Mouse (Mus musculus) hematopoietic stem cell, adult 5-6 weeks (primary cell): Measurements from ENCODE around the gene Dclk1. TPM values are rescaled to one million over a fixed set of nuclear protein-coding genes. Genes with fewer than 3 reads are reported as not detected.
A peak's percentile ranks its signal among the peaks of the same experiment; 100 is the strongest.

Experiments
- ATAC-seq, 2 experiments: fragments of 125-278 bp in 1 of 2; replicated peaks in 1 of 2; 2 replicates each; pipeline ENCODE4 v1.8.0; 2016 to 2017; ENCODE audit warnings: inconsistent platforms in 2 of 2, mild to moderate bottlenecking in 2 of 2, moderate number of reproducible peaks in 2 of 2, low read depth in 1 of 2, moderate TSS enrichment in 1 of 2; ENCODE audit not compliant: low FRiP score in 2 of 2, poor library complexity in 2 of 2, severe bottlenecking in 2 of 2, insufficient read depth in 1 of 2, low TSS enrichment in 1 of 2
- total RNA-seq: library from RNA; stranded (forward); fragments of 172-1452, 232-1000 nt; gene quantifications from 2 replicates; pipeline ENCODE4 v1.2.3, GENCODE M21; 2017

Gene Dclk1
- total RNA-seq, 1 experiment from 2014 or later: not detected

DNA sequence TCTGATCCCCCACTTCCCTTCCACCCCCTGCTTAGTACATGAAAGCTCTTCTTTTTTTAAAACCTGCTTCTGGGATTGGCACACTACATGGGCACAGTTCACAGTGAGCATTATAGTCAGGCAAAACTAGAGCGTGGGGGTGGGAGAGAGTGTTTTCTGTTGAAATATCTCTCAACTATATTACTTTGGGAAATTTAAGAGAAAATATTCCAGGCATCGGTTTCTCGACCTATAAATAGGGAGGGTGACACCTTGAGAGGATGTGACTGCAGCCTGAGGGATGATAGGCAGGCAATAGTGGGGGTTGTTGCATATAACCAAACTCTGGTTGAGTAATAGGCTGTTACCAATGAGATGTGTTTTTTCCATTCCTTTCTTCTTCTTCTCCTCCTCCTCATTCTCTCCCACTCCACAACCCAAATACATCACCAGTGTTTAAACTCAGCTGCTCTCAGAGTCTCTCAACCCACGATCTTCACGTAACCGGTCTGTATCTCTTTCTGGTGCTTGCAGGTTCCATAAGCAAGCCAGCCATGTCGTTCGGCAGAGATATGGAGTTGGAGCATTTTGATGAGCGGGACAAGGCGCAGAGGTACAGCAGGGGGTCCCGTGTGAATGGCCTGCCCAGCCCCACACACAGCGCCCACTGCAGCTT, 4.6 kb downstream of the Dclk1 start:
- ATAC-seq: no peak

GRCm38 (mm10) chr3:55248048-55248447, 5.9 kb downstream of the Dclk1 start:
- no peak for ATAC-seq

GRCm38 (mm10) chr3:55248508-55248907, 6.3 kb downstream of the Dclk1 start:
- ATAC-seq: no peak

GRCm38 (mm10) chr3:55250631-55251030, 8.5 kb downstream of the Dclk1 start:
- no peak for ATAC-seq

DNA sequence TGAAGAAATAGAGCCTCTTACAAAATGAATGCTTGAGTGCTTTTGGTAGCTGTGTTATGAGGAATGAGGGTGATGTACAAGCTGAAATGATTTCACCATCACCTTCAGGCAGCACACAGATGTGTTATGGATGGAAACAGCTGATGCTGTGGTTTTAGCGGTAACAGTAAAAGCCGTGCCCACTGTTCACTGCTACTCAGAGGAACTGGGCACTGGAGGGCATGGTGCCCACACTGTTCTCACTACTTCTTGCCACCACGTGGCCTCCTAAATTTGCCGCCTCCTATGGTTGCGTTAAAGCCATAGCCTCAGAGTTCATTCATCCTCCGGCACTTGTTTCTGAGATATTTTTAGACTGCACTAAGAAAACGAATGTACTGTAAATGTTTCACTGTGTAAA, 18.0 kb downstream of the Dclk1 start:
- ATAC-seq: peak; percentile 87 to 94

DNA sequence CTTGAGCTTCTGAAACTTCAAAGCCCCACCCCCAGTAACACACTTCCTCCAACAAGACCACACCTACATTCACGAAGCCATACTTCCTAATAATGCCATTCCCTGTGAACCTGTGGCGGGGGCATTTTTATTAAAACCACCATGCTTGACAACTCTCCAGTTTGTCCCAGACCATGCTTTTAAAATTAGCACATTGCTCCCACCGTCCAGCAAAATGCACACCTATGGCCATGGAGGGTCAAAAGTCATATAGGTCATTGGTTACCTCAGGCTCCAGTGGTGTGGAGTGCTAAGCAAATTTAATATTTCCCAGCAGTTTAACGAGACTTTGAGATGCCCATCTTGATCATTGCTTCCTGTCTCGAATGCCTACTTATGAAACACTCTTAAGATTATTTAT, 23.9 kb downstream of the Dclk1 start:
- no peak for ATAC-seq

GRCm38 (mm10) chr3:55269802-55270201, 27.6 kb downstream of the Dclk1 start:
- ATAC-seq: no peak

DNA sequence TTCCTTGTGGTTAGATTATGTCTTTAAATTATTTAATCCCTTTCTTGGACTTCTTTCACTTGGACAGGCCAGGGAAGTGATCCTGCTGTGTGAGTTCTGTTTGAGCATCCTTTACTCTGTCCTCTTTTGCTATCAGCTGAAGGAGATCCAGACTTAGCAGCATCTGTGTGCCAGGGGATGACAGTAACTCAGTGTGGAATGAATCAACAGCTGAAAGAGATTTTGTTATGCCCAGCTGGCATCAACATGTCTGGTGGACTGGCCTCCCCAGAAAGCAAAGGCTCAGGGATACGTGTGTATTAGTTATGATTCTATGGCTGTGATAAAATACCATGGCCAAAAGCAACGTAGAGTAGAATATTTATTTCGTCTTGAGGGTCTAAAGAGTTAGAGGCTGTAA, 28.2 kb downstream of the Dclk1 start:
- no peak for ATAC-seq

GRCm38 (mm10) chr3:55270920-55271319, 28.8 kb downstream of the Dclk1 start:
- no peak for ATAC-seq

DNA sequence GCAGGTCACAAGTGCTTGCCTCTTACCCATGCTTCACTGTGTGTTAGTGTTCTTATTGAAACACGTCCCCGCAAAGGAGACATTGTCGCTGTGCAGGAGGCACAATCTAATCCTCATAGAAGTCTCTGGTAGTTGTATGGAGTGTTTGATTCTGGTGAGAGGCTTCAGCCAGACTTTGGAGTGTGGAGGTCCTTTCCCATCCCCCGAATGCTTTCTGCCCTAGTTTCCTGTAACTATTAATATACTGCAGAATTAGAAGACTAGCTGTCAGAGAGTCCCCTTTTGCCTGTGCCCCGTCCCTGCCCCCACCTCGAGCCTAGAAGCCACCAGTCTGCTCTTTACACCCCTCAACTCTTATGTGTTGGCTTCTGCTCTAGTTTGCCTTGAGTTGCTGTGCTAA, 30.4 kb downstream of the Dclk1 start:
- no peak for ATAC-seq

GRCm38 (mm10) chr3:55276446-55276845, 34.3 kb downstream of the Dclk1 start:
- ATAC-seq: no peak

DNA sequence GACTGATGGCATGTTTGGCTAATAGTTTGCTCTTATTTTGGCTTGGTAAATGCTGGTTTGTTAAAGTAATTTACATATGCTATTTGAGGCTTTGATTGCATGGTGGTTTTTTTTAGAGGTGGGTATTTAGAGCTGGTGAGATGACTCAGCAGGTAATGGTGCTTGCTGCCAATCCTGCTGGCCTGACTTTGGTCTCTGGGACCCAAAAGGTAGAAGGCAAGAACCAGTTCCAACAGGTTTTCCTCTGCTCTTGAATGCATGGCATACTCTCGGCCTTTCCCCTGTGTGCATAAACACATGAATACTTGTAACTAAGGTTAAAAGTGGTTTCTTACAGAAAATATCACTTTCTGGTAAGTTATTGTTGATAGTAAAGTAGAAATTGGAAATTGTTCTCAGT, 34.7 kb downstream of the Dclk1 start:
- ATAC-seq: no peak

DNA sequence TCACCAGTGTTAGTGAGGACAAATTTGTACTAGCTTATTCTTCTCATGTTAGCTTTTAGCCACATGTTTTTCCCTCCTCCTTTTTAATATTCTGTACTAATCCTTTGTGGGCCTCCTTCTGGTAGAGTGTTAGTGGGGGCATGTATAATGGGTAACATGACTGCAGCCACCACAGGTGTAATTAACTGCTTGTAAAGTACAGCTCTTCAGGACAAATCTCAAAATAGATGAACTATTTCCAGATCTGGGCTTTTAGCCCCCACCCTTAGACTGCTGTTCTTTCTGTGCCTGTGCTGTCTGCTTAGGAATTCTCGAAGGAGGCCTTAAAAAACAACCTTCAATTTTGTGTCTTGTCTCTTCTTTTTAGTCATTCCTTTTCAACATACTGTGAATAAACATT, 35.7 kb downstream of the Dclk1 start:
- ATAC-seq: no peak

GRCm38 (mm10) chr3:55279923-55280322, 37.8 kb downstream of the Dclk1 start:
- ATAC-seq: no peak

DNA sequence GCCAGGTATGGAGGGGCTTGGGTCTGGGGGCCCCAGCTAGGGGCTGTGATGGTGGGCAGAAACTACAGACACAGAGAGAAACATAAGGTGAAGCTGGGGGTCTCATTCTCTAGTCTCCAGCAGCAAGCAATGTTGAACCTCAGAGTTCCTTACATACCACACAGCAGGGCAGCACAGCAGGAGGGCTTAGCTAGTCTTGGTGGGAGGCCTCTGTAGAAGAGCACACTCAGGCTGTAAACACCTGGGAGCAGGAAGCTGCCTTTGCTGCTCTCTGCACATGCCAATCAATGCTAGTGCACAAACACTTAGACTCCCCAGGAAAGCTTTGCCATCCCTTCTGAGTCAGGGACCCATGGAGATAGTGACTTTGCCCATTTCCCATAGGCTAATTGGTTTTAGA, 38.3 kb downstream of the Dclk1 start:
- no peak for ATAC-seq

- ATAC-seq: no peak
Measured at GRCm38 (mm10) chr3:55284215-55284614, 42.1 kb downstream of the Dclk1 start.

DNA sequence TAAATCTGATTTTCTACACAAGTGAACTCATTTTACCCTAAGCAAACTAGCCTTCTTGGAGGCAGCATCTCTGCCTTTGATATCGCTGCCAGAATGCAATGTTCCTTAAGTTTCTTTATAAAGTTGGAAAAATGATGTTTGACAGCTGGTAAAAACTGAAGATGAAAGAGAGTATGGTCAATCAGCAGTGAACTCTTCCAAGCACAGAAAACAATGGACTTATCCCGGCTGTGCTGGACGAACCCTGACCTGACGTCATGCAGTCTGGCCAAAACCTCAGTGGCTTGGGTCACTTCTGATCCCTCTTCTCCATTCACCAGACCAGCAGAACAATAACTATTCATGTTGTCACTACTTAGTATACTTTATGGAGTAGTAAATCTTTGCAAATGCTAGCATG, 46.6 kb downstream of the Dclk1 start:
- no peak for ATAC-seq

- no peak for ATAC-seq
Measured at GRCm38 (mm10) chr3:55291964-55292363, 49.8 kb downstream of the Dclk1 start.

- no peak for ATAC-seq
Measured at GRCm38 (mm10) chr3:55292783-55293430, 50.7 kb downstream of the Dclk1 start.
